Mouse (Mus musculus) C2C12 (cell line): ENCODE results near the gene Supt20. TPM values are rescaled to one million over a fixed set of nuclear protein-coding genes. Genes with fewer than 3 reads are reported as not detected.

ENCODE experiments used
- H3K27me3 ChIP-seq: one replicate; pipeline ENCODE4 v1.6.1; 2011; ENCODE audit not compliant: control insufficient read depth, insufficient read depth, insufficient read length
- H3K36me3 ChIP-seq: one replicate; pipeline ENCODE4 v1.6.1; 2011; ENCODE audit not compliant: control insufficient read depth, insufficient read depth
- H3K4me3 ChIP-seq: one replicate; pipeline ENCODE4 v1.5.1; 2011; ENCODE audit warnings: mild to moderate bottlenecking, control low read depth; ENCODE audit not compliant: poor library complexity, insufficient read depth, severe bottlenecking
- H3K79me2 ChIP-seq: one replicate; pipeline ENCODE4 v1.6.1; 2011; ENCODE audit not compliant: control insufficient read depth, insufficient read depth
- H3K79me3 ChIP-seq: one replicate; pipeline ENCODE4 v1.6.1; 2011; ENCODE audit warnings: low read depth, control low read depth
- H3ac ChIP-seq: one replicate; pipeline ENCODE3; 2011; ENCODE audit warnings: low read depth; ENCODE audit not compliant: control insufficient read depth, insufficient read length
- CEBPB ChIP-seq: IDR thresholded peaks from one replicate; pipeline ENCODE4 v1.6.1; 2011; ENCODE audit warnings: low read depth, mild to moderate bottlenecking, control low read depth, moderate library complexity
- CTCF ChIP-seq: IDR thresholded peaks from one replicate; pipeline ENCODE4 v1.5.1; 2011; ENCODE audit not compliant: control insufficient read depth, insufficient read depth, insufficient read length
- FOSL1 ChIP-seq: IDR thresholded peaks from one replicate; pipeline ENCODE4 v1.8.0; 2011; ENCODE audit warnings: mild to moderate bottlenecking, low read length; ENCODE audit not compliant: poor library complexity, insufficient read depth, severe bottlenecking
- MAX ChIP-seq: IDR thresholded peaks from one replicate; pipeline ENCODE4 v1.6.1; 2011; ENCODE audit warnings: mild to moderate bottlenecking, control low read depth
- MYOD1 ChIP-seq: IDR thresholded peaks from one replicate; pipeline ENCODE4 v1.6.1; 2011; ENCODE audit warnings: low read depth; ENCODE audit not compliant: control insufficient read depth, insufficient read length
- MYOG ChIP-seq: IDR thresholded peaks from one replicate; pipeline ENCODE4 v1.6.1; 2011; ENCODE audit not compliant: control insufficient read depth, insufficient read length; ENCODE audit errors: extremely low read depth
- USF1 ChIP-seq: IDR thresholded peaks from one replicate; pipeline ENCODE4 v1.6.1; 2011; ENCODE audit warnings: low read depth, mild to moderate bottlenecking, control low read depth, moderate library complexity
- polyA plus RNA-seq: library from polyadenylated mRNA; unstranded; fragments of >200 nt; fragmentation: generic; extraction: Trizol; gene quantifications from one replicate; pipeline ENCODE4 v1.2.1, GENCODE M21; 2012; ENCODE audit warnings: missing spikeins

Gene Supt20
- polyA plus RNA-seq, 1 experiment, result 13.2 TPM

DNA sequence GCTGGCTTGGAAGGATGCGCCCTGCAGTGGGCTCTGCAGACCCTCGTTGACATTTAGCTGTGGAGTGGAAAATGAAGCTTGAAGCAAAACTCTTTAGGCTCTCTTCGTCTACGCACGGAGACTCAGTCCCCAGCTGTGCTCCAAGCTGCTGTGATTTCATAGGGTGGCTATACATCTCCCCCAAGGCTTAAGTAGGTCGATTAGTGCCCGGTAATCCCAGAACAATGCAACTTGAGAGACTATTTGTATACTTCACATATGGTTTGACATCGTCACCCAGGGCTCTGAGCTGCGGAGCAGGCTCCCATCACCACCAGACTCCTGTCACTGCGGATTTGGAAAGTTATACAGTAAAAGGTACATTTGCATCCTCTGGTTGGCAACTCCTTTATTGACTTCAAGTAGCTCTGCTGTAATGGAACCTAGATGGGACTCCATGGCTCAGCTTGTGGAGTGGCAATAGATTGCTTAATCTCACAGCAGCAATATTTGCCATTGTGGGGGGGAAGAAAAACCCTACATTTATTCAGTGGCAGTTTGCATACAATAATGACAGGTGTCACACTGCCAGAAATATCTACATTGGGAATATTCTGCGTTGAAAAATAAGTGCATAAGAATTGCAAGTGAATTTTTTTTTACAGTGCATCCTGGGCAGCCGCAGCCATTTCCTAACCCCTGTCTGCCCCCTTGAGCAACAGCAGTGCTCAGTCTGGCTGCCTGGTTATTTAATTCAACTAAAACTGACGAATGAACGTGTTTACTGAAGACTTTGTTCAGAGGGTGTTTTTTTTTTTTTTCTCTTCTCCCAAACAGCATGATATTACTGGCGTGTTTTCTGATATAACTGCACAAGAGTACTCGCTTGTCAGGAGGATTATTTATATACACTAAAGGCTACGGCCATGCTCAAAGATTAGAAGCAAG lies 77.0 kb downstream of the Supt20 start:
- Histone ChIP-seq H3K79me2 (no peaks in the 10 kb centered on the region), H3K27me3 (no peaks in the 10 kb centered on the region), H3K36me3 (no peaks in the 10 kb centered on the region), H3K4me3 (no peak overlapping the region), H3ac (no peak overlapping the region), H3K79me3 (no peaks in the 10 kb centered on the region)
- no peak for TF ChIP-seq CTCF
- no peak for TF ChIP-seq MAX
- TF ChIP-seq MYOG, result no peak
- no peak for TF ChIP-seq FOSL1
- no peak for TF ChIP-seq USF1
- TF ChIP-seq MYOD1, result no peak
- no peak for TF ChIP-seq CEBPB

DNA sequence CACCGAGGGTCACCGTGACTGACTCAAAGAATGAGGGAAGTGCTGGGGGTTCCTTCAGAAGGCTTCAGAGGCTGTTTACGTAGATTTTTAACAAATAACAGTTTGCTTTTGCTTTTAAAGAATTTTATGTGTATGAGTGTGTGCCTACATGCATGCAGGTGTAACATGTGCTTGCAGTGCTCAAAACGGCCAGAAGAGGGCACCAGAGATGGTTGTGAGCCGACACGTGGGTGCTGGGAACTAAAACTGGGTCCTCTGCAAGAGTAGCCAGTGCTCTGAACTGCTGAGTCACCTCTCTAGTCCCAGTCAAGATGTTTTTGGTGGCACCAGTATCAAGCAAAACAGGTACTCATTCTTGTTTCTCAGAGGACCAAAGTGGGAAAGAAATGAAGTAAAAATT lies 81.0 kb downstream of the Supt20 start:
- Histone ChIP-seq H3K27me3 (no peaks in the 10 kb centered on the region), H3K4me3 (no peak overlapping the region), H3K79me3 (no peaks in the 10 kb centered on the region), H3K79me2 (no peaks in the 10 kb centered on the region), H3K36me3 (no peaks in the 10 kb centered on the region), H3ac (no peak overlapping the region)
- no peak for TF ChIP-seq FOSL1
- no peak for TF ChIP-seq USF1
- no peak for TF ChIP-seq MYOG
- TF ChIP-seq MYOD1, result no peak
- no peak for TF ChIP-seq CTCF
- TF ChIP-seq CEBPB, result no peak
- TF ChIP-seq MAX, result no peak

DNA sequence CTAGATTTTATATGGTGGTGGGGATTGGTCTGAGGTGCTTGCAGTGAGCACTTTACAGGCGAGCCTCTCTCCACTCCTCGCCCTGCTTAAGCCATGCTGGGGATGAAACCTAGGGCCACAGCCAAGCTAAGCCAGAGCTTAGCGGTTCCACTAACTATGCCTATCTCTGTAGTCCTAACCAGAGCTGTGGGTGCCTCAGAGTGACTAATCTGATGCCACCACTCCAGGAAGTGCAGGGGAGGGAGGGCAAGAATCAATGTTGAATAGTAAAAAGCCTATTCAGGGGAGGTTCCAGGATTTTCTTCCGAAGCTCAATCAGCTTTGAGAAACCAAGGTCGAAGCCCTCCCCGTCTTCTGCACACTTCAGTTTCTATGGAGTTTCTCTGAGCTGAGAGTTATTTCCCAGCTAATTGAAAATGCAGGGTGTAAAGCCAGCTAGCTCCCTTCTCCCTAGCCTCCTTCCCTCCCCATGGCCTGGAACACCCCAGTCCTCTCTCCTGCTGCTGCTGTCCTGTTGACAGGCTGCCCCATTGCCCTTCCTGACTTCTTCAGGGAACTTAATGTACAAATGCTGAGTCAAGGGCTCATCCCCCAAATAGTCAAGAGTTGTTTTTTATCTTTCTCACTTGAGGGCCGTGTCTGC lies 83.5 kb downstream of the Supt20 start:
- H3K79me2 ChIP-seq, result no peaks in the 10 kb centered on the region
- H3K79me3 ChIP-seq, result no peaks in the 10 kb centered on the region

More for the DNA sequence above, 83.5 kb downstream of the Supt20 start:
- Histone ChIP-seq H3ac (no peak overlapping the region), H3K27me3 (no peaks in the 10 kb centered on the region), H3K4me3 (no peak overlapping the region), H3K36me3 (no peaks in the 10 kb centered on the region)
- TF ChIP-seq MYOD1 (no peak), CTCF (no peak), FOSL1 (no peak), MAX (no peak)

Other genes with a start within 250 kb of the Supt20 start
- not detected for gene Gm21958, start 21.5 kb downstream of the Supt20 start, polyA plus RNA-seq
- gene Exosc8, start 42.6 kb downstream of the Supt20 start, polyA plus RNA-seq, result 88.1 TPM
- gene Alg5, start 42.7 kb downstream of the Supt20 start, polyA plus RNA-seq, result 43.0 TPM
- 2.5 TPM for gene Smad9, start 62.8 kb downstream of the Supt20 start, polyA plus RNA-seq
- gene Rfxap, start 115.0 kb downstream of the Supt20 start, polyA plus RNA-seq, result 27.3 TPM
- gene Sertm1, start 223.1 kb downstream of the Supt20 start, polyA plus RNA-seq, result not detected